Mouse (Mus musculus): ENCODE measurements around the gene Prr3.

GRCm38 (mm10) chr17:35958533-35959223 is 21.4 kb downstream of the Prr3 start:
- TF ChIP-seq EP300 (IDR thresholded peaks at IDR 0.05; ENCODE audit: low read depth) (no peak), CTCF (IDR thresholded peaks at IDR 0.05; ENCODE audit: low read depth) (no peak)
